Mouse (Mus musculus) adrenal gland, postnatal 36 days (tissue): Measurements from ENCODE around the gene Nucb1. TPM values are rescaled to one million over a fixed set of nuclear protein-coding genes. Genes with fewer than 3 reads are reported as not detected.
"Not testable (repeated sequence)": the region's sequence is repeated elsewhere in the genome, so short reads cannot be mapped to it uniquely, and the experiment has no call there.

Experiments
- DNase-seq, 2 experiments: peaks; one replicate each; pipeline ENCODE4 v3.0.0; 2021; ENCODE audit warnings: mixed read lengths in 1 of 2
- total RNA-seq, 2 experiments: library from RNA; stranded (reverse); gene quantifications; 2 replicates each; pipeline ENCODE4 v1.2.3; 2021

The Nucb1 gene
- total RNA-seq, 2 experiments from 2014 or later: 263 to 267 TPM

- DNase-seq: peak; percentile 53 to 56
Measured at GRCm38 (mm10) chr7:45524841-45525621, 14.8 kb upstream of the Nucb1 start.

GRCm38 (mm10) chr7:45523678-45524170 is 13.5 kb upstream of the Nucb1 start:
- no peak for DNase-seq

DNA sequence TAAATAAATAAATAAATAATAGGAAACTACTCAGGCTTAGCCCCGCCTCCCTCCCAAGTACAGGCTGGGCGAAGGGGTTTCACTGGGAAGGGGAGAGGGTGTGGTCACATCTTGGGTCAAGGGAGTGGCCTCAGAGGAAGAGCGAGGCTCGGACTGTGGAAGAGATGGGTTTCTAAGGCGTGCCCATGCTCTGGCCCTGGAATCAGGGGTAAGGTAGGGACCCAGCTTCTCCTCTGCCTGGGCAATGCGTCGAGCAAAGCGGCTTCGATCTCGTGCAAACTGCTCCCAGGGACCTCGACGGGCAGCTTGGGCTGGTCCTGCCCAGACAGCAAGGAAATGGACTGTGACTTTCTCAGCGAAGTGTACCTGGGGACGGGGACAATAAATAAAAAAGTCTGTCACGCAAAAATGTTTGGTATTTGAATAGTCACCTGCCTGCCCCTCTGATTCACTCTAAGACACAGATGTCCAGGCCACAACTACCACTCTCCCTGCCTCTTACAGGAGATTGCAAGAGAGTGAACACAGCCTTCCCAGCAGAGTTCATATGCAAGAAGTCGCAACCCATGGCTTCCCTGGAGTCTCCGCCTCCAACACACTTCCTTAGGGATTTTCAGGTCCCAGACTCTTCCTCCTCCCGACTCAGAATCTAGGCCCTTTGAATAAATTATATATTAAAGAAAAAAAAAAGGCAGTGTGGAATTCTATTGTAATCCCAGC is 12.9 kb upstream of the Nucb1 start:
- no peak for DNase-seq

DNA sequence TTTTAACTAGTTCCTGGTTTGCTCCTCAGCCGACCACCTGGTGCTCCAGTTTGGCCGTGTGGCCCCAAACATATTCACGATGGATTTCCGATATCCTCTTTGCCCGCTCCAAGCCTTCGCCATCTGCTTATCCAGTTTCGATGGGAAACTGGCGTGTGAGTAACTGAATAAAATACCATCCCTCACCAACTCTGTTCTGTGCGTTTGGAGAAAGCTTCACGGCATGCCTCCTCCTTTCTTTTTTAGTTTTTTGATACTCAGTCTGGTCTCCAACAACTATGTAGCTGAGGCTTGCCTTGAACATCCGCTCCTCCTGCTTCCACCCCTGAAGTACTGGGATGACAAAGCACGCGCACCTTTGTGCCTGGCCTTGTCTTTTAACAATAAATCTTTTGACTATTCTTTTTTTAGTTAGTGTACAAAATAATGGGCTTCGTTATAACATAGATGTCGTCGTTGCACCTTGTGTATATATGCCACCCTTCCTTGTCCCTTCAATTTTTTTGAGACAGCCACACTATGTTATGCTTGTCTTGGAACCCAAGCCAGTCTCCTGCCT is 12.1 kb upstream of the Nucb1 start:
- DNase-seq: no peak

GRCm38 (mm10) chr7:45521728-45522184 is 11.6 kb upstream of the Nucb1 start:
- DNase-seq: peak; percentile 87 to 94

DNA sequence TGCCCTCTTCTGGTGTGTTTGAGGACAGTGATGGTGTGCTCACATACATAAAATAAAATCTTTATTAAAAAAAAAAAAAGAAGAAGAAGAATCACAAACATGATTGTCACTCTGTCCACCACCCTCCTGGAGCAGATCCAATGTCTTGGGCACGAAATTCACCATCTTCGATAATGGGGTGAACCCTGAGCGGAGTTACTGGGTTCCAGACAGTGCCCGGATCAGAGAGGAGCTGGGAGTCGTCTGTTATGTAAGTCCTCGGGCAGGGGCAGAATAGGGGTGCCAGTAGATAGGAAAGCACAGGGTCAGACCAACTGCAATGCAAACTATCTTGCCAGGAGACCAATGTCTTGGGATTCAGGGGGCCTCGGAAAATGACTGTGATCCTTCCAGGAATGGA is 10.4 kb upstream of the Nucb1 start:
- no peak for DNase-seq

GRCm38 (mm10) chr7:45519345-45520120 is 9.3 kb upstream of the Nucb1 start:
- no peak for DNase-seq

DNA sequence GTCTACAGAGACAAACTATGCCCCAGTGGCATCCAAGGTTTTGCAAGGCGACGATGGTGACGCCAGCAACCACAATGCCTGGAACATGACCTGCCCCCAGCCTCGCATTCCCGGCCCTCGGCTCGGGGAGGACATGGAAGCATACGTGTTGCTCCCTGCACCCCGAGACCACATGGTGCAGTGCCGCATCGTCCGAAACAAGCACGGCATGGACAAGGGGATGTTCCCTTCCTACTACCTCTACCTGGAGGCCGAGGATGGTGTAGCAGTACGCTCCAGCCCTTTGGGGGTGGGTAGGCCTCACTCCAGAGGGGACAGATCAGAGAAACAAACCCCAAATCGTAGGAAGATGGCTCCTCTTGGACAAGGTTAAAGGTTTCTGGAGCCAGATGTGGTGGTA is 8.4 kb upstream of the Nucb1 start:
- DNase-seq: no peak

- not testable (repeated sequence) for DNase-seq
Measured at GRCm38 (mm10) chr7:45516846-45517245, 6.6 kb upstream of the Nucb1 start.

- DNase-seq: no peak
Measured at GRCm38 (mm10) chr7:45515436-45515835, 5.2 kb upstream of the Nucb1 start.

GRCm38 (mm10) chr7:45514411-45514810 is 4.2 kb upstream of the Nucb1 start:
- no peak for DNase-seq

DNA sequence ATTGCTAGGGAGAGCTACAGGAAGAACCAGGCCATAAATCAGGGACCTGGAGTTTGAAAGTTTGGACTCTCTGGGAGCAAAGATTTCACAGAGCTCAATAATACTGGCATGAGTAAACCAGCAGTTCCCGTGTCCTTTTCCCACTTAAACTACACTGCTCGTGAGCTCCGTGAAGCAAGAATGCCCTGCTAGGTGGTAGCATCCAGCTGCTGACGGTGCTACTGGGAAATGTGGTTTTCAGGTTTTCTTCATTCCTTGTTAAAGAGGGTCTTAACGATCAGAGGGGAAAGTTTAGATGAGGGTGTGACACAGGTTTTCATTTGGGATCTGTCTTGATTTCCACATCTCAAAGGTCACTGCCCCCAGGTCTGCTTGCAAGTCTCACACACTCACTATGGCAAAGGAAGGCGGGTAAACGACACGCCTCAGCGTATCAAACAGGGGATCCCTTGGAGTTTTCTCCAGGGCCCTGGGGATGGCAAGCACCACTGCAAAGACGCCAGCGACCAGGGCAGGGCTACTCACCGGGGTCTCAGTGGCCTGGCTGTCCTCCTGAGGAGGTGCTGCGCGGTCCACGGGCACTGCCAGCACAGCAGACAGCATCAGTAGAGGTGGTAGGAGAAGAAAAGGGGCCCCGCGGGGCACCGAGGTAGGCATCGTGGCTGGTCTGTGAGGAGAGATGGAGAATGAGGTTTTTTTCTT is 874 bp downstream of the Nucb1 start:
- DNase-seq: no peak

- no peak for DNase-seq
Measured at GRCm38 (mm10) chr7:45508561-45508960, 1.6 kb downstream of the Nucb1 start.

DNA sequence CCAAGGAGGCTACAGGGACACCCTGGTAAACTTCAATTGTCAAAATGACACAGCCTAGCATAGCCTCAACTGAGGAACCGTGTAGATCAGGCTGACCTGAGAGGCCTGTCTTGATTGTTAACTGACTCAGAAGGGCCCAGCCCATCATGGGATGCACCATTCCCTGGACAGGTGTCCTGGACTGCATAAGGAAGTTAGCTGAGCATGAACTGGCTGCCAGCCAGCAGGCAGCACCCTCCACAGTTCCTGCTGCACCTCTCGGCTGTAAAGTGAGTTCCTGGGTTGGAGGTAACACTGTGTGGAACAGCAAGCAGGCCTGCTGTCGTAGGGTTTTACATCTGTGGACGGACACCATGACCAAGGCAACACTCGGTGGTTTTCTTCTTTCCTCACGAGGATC is 2.6 kb downstream of the Nucb1 start:
- no peak for DNase-seq

DNA sequence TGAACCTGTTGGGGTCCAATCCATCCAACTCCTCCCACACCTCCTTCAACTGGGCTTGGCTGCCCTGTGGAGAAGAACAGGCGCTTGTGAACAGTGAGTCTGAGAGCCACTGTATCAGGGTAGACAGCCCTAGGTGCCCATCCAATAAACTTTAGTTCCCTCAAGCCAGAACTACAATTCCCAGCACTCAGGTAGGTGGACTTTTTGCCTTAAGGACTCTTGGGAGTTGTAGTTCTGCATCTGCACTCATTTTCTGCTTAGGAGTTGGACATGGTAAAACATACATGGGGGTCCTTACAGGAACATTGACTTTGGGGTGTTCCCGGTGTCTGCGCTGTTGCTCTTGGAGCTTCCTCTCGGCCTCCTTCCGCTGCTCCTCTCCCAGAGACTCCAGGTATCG is 11.8 kb downstream of the Nucb1 start:
- DNase-seq: no peak

DNA sequence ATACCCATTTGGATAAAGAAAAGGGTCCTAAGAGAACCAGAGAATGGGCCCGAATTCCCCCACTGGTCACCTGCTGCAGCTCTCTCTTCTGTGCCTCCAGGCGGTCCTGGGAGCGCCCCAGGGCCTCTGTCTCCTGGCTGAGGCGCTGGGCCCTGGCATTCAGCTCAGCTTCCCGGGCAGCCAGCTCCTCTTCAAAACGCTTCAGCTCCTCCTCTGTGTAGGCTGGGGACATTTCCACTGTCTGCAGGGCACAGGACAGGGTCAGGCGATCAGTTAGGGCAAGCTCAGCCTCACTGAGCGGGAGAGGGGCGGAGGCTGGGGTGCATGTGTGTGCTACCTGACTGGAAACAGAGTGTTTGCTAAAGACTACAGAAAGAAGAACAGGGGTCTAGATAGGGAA is 15.7 kb downstream of the Nucb1 start:
- DNase-seq: no peak

DNA sequence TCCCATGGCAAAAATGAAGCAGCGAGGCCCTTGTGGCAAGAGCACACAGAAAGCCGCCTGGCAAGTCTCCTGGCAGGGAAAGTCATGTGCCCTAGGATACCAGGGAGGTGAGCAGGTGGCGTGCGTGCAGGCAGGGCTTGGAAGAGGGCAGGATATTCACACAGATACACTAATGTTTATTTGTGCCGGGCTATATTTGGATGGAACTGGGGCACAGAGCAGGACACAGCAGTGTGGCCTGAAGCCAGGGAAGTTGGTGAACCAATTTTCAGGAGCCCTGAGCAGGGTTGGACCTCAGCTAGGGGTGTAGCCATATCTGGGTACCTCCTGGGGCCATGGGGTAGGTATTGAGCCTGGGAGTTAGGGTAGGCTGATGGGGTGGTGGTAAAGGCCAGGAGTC is 17.3 kb downstream of the Nucb1 start:
- peak in 1 of 2 experiments; percentile 19 for DNase-seq

GRCm38 (mm10) chr7:45492225-45492844 is 17.9 kb downstream of the Nucb1 start:
- DNase-seq: no peak

GRCm38 (mm10) chr7:45491264-45491663 is 18.9 kb downstream of the Nucb1 start:
- peak; percentile 64 to 81 for DNase-seq

DNA sequence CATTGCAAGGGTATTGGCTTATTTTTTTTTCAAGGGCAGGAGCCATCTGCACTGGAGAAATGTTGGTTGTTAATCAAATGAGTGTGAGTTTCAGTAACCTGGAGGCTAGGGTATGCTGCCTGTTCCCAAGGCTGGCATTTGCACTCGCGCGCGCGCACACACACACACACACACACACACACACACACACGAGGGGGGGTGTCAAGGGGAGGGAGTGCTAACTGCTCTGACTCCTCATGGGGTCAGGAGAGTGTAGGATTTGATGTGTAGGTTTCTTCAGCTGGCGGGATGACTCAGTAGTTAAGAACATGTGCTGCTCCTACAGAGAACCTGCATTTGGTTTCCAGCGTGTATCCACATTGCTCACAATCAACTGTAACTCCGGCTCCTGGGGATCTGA is 19.4 kb downstream of the Nucb1 start:
- peak; percentile 32 to 51 for DNase-seq

DNA sequence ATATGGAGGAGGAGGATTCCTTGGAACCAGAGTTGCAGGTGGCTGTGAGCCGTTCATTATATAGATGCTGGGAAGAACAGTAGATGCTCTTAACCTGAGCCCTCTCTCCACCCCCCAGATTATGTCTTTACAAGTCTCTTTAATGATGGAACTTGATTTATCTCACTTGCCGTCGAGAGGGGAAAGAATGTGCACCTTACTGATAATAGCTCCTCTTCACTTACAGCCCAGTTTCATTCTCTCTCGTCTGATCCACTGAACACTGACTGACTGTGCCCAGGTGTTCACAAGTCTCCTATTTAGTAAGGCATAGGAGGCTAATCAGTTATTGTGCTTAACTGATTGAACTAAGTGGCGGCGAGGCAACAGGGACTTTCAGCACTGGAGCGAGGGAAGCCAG is 20.6 kb downstream of the Nucb1 start:
- DNase-seq: no peak
